Mouse (Mus musculus): ENCODE measurements around the gene Zfp105.

Gene Zfp105

DNA sequence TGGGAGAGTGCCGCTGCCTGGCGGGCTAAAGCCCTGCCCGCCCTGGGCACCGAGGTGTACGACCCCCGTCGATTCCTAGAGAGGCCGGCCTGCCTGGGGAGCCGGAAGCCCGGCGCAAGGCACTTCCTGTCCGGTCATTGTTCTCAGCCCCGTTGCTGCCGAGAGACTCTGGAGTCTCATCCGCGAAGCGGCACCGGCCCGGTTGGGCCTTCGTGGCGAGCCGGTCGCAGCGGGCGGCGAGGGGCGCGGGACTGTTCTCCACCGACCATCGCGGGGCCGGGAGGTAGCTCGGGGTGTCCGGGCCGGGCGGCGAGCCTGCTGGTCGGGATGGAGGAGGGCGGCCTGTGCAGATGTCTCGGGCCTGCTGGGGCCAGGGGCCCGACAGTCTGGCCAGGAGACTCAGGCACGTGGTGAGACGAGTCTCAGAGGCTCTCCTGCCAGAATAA is at the start of gene Zfp105:
TSS of gene Zfp105 (plus strand) at position 137 of the 446 bp plus-strand sequence.
- CTCF ChIA-PET: no interaction called here

GRCm38 (mm10) chr9:122874653-122875052 is 48.2 kb upstream of the Zfp105 start:
- CTCF ChIA-PET: no interaction called here

DNA sequence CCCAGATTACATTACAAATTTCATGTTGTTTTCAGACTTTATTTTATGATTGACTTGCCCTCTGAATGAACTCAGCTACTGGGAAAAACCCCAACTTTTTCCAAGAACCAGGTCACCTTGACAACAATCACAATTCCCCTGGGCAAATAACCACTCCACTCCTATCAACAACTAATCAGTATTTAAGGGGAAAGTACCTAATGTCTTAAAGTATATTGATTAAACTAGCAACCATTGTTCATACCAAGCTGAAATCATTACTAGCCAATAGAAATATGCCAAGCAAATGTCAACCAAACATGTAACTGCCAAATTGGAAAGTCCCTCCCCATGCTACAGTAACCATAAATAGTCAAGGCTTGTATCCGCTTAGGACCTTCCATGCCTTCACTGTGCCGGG is 47.7 kb upstream of the Zfp105 start:
- CTCF ChIA-PET: no interaction called here

- CTCF ChIA-PET: no interaction called here
Observed at GRCm38 (mm10) chr9:122885385-122885784, 37.5 kb upstream of the Zfp105 start, which contains the start of gene Zkscan7. TSS of gene Zkscan7 (plus strand) at chr9:122885685.

DNA sequence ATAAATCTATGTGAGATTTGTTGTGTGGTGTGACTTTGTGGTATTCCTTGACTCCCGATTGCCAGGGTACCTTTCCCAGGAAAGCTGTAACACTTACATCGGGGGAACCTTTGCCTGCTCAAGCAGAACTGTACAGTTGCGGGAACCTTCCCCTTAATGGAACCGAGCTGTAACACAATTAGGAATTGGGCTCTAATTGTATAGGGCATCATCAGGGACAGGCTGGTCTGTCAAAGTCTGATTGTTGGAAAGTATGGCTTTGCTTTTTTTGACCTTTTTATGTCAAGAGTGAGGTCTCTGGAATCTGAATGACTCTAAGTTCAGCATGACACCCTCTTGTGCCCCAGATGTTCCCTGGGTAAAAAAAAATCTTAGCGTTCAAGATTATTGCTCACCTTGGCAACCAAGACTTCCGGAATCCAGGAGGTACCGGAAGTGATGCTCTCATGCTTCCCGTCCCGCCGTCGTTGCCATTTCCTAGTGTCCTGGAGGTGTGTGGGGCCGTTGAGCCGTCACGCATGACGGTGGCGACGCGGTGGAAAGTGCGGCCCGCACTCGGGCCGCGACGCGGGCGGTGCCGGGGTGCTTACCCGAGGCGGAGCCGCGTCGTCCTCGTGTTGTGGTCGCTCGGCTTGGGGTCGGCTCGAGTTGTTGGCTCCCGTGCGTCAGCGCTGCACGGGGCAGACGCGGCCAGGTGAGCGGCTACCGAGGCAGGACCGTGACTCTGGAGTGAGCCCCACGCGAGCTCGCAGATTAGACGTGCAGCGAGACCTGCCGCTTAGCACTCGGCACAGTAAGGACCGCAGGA is 36.3 kb upstream of the Zfp105 start:
- CTCF ChIA-PET: interaction anchor here (1.0 kb wide), 1 partner anchor 21 kb away, joined by 3 read pairs; no protein-coding TSS in a partner anchor

DNA sequence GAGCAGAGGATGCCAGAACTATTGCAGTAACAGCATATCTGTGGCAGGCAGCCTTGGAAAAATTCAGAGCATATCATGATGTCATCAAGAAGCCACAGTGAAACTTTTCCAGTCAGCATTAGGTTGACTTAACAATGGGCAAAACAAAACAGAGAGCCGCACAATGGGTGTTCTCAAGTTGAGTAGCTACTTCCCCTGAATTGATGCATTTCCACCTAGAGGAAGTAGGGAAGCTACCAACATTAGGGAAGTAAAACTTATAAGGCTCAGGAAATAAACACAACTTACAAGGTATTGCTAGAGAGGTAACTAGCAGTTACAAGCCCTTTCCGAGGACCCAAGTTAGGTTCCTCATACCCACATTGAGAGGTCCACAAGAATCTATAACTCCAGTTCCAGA is 21.8 kb upstream of the Zfp105 start:
- CTCF ChIA-PET: interaction anchor here (0.6 kb wide), 1 partner anchor 163 kb away, joined by 6 read pairs; no protein-coding TSS in a partner anchor

DNA sequence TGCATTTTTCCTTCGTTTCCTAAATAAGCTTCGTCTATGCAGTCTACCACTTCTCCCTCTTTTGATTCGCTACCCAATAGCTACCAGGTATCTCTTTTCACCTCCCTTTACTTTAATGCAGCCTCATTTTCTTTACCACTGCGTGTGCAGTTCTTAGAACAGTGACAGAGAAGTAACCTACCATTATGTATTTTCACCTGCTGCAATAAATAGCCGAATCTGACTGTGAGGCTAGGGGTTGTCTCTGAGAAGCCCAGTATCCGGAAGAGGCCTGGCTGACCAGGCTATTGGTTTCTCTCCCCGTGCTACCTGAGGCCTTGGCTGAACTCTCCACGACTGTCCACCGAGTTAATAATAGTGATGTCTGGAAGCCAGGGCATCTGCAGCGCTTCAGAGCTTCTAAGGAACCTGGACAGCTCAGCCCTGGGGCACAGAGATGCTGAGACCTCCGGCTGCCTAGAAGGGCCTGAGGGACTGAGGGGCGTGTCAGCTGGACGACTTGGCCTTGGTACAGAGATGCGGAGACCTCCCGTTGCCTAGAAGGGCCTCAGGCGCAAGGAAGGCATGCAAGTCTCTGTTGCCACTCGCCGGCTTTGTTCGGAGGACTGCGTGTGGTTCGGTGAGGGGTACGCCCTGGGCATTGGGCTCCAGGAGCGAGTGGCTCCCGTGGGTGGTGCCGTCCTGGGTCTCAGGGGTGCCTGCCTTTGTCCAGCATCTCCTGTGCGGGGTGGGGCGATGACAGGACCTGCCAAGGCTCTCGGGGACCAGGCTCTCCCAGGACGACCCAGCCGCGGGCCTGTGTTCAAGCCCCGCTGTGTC is 19.9 kb upstream of the Zfp105 start:
- CTCF ChIA-PET: no interaction called here

DNA sequence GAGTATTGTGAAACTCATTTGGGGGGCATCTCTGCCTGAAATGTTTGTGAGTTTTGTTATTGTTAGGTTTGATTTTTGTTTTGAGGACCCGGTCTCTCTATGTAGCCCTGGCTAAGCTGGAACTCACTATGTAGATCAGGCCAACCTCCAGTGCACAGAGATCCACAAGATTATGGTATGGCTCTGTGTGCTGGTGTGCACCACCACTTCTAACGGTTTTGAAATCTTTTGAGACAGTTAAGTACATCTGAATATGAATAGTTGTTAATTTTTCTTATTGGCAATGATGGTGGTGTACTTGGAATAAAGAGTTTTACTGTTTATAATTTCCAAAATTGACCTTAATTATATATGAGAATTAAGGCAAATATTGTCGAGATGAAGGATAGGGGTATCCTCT is 436 bp upstream of the Zfp105 start:
- CTCF ChIA-PET: no interaction called here

- CTCF ChIA-PET: no interaction called here
Observed at GRCm38 (mm10) chr9:122928915-122929314, 6.0 kb downstream of the Zfp105 start.

- CTCF ChIA-PET: interaction anchor here (0.6 kb wide), 1 partner anchor 216 kb away, joined by 6 read pairs; no protein-coding TSS in a partner anchor
Observed at GRCm38 (mm10) chr9:122950643-122951475, 28.0 kb downstream of the Zfp105 start, which contains the start of the genes 1110059G10Rik and Kif15. TSS of gene 1110059G10Rik (minus strand) at chr9:122951000. TSS of gene Kif15 (plus strand) at chr9:122951046.

Data from spleen, embryonic (tissue).